Mouse (Mus musculus) hematopoietic multipotent progenitor cell, adult 10-12 weeks (in vitro differentiated cells): ENCODE data around the gene Ubap2l. TPM values are rescaled to one million over a fixed set of nuclear protein-coding genes. Genes with fewer than 3 reads are reported as not detected.

Source experiments
- polyA plus RNA-seq: library from polyadenylated mRNA; stranded (reverse); fragments of >175 nt; gene quantifications from 2 replicates; pipeline ENCODE4 v1.2.3, GENCODE M21; 2012; ENCODE audit warnings: low replicate concordance

Gene Ubap2l
- polyA plus RNA-seq = 97.5 and 134 TPM in 2 replicates

DNA sequence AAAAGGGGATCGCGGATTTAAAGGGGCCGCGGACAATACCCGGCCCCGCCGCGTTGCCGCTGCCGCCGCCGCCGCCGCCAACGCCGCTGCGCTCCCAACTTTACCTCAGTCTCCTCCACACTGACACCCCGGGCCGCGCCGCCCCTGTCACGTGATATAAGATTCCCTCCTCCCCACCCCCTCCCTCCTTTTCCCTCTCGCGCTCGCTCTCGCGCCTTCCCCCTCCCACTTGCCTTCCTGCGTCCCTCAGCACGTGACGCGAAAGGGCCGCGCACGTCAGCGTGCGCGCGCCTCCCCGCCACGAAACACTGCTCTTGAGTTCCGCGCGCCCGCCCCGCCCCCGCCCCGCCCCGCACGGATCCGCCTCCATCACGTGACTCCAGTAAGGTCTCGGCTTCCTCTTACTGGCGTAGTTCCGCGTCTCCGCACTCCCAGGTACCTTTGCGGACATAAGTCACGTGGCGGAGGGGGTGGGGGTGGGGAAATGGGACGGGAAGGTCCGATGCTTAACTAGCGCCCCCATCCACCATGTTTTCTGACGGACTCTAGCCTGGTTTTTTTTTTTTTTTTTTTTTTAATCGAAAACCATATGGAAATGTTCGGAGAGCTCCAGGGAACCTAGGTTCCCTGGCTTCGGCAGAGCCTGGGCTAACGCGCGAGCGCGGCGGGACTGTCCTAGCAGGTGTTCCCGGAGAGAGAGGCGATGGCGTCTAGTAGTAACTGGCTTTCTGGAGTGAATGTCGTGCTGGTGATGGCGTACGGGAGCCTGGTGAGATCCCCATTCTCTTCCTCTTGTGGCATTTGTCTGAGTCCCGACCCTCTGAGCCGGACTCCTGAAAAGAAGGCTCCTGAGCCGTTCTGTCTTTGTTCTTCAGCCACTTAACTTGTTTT, at the start of gene Ubap2l:
Ubap2l (minus strand) TSS at position 278 of the 891 bp plus-strand sequence.

DNA sequence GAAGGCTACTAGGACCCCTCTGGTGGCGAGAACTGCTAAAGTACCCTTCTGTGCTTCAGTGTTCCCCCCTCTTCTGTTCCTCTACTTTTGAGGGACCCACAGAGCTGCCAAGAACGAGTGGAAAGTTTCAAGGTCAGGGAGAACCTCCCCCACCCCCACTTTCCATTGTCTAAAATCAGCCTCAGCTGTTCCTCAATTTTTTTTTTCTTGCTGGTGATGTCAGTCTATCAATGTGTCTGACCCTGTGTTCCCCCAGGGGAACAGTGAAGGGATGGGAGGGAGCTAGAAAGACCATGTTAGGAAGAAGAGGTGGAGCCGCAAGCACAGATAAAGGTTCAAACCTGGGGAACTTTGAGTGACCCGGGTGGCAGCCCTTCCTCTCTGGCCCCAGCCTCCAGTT, 19.9 kb upstream of the Ubap2l start, which contains the start of gene Tpm3:
Tpm3 (plus strand) TSS at position 356 of the 400 bp plus-strand sequence.

GRCm38 (mm10) chr3:90051441-90052350, 732 bp downstream of the Ubap2l start, which contains the start of gene 4933434E20Rik:
4933434E20Rik (plus strand) TSS chr3:90051636.

GRCm38 (mm10) chr3:89998612-89999054, 53.8 kb downstream of the Ubap2l start, which contains the start of gene Hax1:
Hax1 (minus strand) TSS chr3:89998780.

GRCm38 (mm10) chr3:89963221-89963763, 89.1 kb downstream of the Ubap2l start, which contains the start of gene Atp8b2:
Atp8b2 (minus strand) TSS chr3:89963508.

Other genes with a start within 250 kb of the Ubap2l start
- 0.35 and 0.85 TPM in 2 replicates for gene She, start 221.3 kb downstream of the Ubap2l start, polyA plus RNA-seq
- 46.6 and 58.2 TPM in 2 replicates for gene Il6ra, start 139.4 kb downstream of the Ubap2l start, polyA plus RNA-seq
- gene Atp8b2, start 89.1 kb downstream of the Ubap2l start, polyA plus RNA-seq = 17.9 and 25.2 TPM in 2 replicates
- 7.5 and 28.3 TPM in 2 replicates for gene Hax1, start 53.8 kb downstream of the Ubap2l start, polyA plus RNA-seq
- 13.2 and 39.5 TPM in 2 replicates for gene 4933434E20Rik, start 992 bp downstream of the Ubap2l start, polyA plus RNA-seq
- 235 and 367 TPM in 2 replicates for gene Tpm3, start 20.0 kb upstream of the Ubap2l start, polyA plus RNA-seq
- 0.02 TPM in 1 of 2 replicates, not detected in the other for gene Nup210l, start 51.5 kb upstream of the Ubap2l start, polyA plus RNA-seq
- gene Rps27, start 161.0 kb upstream of the Ubap2l start, polyA plus RNA-seq = 704 and 1,048 TPM in 2 replicates
- 1.4 and 1.5 TPM in 2 replicates for gene Rab13, start 161.1 kb upstream of the Ubap2l start, polyA plus RNA-seq
- gene Jtb, start 179.0 kb upstream of the Ubap2l start, polyA plus RNA-seq = 128 and 313 TPM in 2 replicates
- gene Creb3l4, start 190.9 kb upstream of the Ubap2l start, polyA plus RNA-seq = not detected in 2 replicates
- 18.2 and 18.6 TPM in 2 replicates for gene Slc39a1, start 195.5 kb upstream of the Ubap2l start, polyA plus RNA-seq
- gene Crtc2, start 201.5 kb upstream of the Ubap2l start, polyA plus RNA-seq = 151 and 168 TPM in 2 replicates
- 218 and 692 TPM in 2 replicates for gene Dennd4b, start 212.6 kb upstream of the Ubap2l start, polyA plus RNA-seq
- gene Gatad2b, start 240.6 kb upstream of the Ubap2l start, polyA plus RNA-seq = 5.7 and 10.3 TPM in 2 replicates